Mouse (Mus musculus): ENCODE measurements at regions not wholly inside any gene's neighbourhood (a gene's known extent, or its start where the extent isn't known, plus 50 kb on each side); places are given as distances from the start of the nearest gene placed in this dataset.

- Histone ChIP-seq H3K27ac (ENCODE audit: insufficient read depth, low read depth) (no peak overlapping the region), H3K4me1 (ENCODE audit: control insufficient read depth in 1 of 2, insufficient read depth in 2 of 2) (no peaks in the 10 kb centered on the region), H3K4me2 (ENCODE audit: insufficient read depth, low read depth, poor library complexity, severe bottlenecking) (no peak overlapping the region), H3K79me2 (replicated peaks; ENCODE audit: control insufficient read depth, extremely low read depth, insufficient read depth, poor library complexity, severe bottlenecking) (no peaks in the 10 kb centered on the region), H3K9me3 (replicated peaks; ENCODE audit: low read length) (peaks cover 9% of the 10 kb centered on the region), H3K4me3 (replicated peaks in 1 of 3; ENCODE audit: low read depth in 2 of 3, low read length in 2 of 3, poor library complexity in 1 of 3) (no peak overlapping the region), H3K36me3 (replicated peaks in 1 of 2; ENCODE audit: control insufficient read depth in 1 of 2, insufficient read depth in 1 of 2, low read length in 1 of 2) (no peaks in the 10 kb centered on the region), H3K27me3 (replicated peaks) (no peaks in the 10 kb centered on the region), H3K9ac (ENCODE audit: insufficient read depth, low read depth) (no peak overlapping the region)
- dilution Hi-C loops (cut with MboI; ENCODE audit: extremely low pct_ligation_motif_present, extremely low pct_unique_long_range_greater_than_20kb, low sequenced_read_pairs): no loop called here
- in situ Hi-C loops (cut with MboI; ENCODE audit: low pct_ligation_motif_present, low pct_unique_long_range_greater_than_20kb, low sequenced_read_pairs): no loop called here
- DNase-seq (ENCODE audit: extremely low read depth): peak; percentile 49
- TF ChIP-seq NELFE (IDR thresholded peaks at IDR 0.05; ENCODE audit: low read depth, low read length): 0 out of 2 replicates have a peak, but pooled peaks have one; percentile 14
- TF ChIP-seq RAD21 (IDR thresholded peaks at IDR 0.05; ENCODE audit: low read depth, low read length): peak; percentile 79
- TF ChIP-seq POLR2AphosphoS2 (IDR thresholded peaks at IDR 0.05; ENCODE audit: low read depth, low read length): no peak
- TF ChIP-seq SMC3 (IDR thresholded peaks at IDR 0.05; ENCODE audit: low read depth, low read length): peak; percentile 72
- peak; percentile 42 for TF ChIP-seq ELF1 (IDR thresholded peaks at IDR 0.05; ENCODE audit: low read depth, low read length)
- peak; percentile 39 to 76; a peak in 3 of 4 replicates for TF ChIP-seq CTCF (conservative IDR thresholded peaks at IDR 0.05 in 1 of 2, IDR thresholded peaks at IDR 0.05 in 1 of 2; ENCODE audit: low read depth in 2 of 2, low read length in 2 of 2)
Measured at GRCm38 (mm10) chr8:114081049-114081756, 52.2 kb upstream of the Nudt7 start.

GRCm38 (mm10) chr8:114081757-114082059 is 51.6 kb upstream of the Nudt7 start:
- dilution Hi-C loops (cut with MboI; ENCODE audit: extremely low pct_ligation_motif_present, extremely low pct_unique_long_range_greater_than_20kb, low sequenced_read_pairs) (no loop called here), in situ Hi-C loops (cut with MboI; ENCODE audit: low pct_ligation_motif_present, low pct_unique_long_range_greater_than_20kb, low sequenced_read_pairs) (no loop called here)
- Histone ChIP-seq H3K79me2 (replicated peaks; ENCODE audit: control insufficient read depth, extremely low read depth, insufficient read depth, poor library complexity, severe bottlenecking) (no peaks in the 10 kb centered on the region), H3K4me2 (ENCODE audit: insufficient read depth, low read depth, poor library complexity, severe bottlenecking) (no peak overlapping the region), H3K36me3 (replicated peaks in 1 of 2; ENCODE audit: control insufficient read depth in 1 of 2, insufficient read depth in 1 of 2, low read length in 1 of 2) (no peaks in the 10 kb centered on the region), H3K9me3 (replicated peaks; ENCODE audit: low read length) (peaks cover 6% of the 10 kb centered on the region), H3K27ac (ENCODE audit: insufficient read depth, low read depth) (no peak overlapping the region), H3K4me3 (replicated peaks in 1 of 3; ENCODE audit: low read depth in 2 of 3, low read length in 2 of 3, poor library complexity in 1 of 3) (no peak overlapping the region), H3K4me1 (ENCODE audit: control insufficient read depth in 1 of 2, insufficient read depth in 2 of 2) (no peaks in the 10 kb centered on the region), H3K27me3 (replicated peaks) (no peaks in the 10 kb centered on the region), H3K9ac (ENCODE audit: insufficient read depth, low read depth) (no peak overlapping the region)
- no peak for TF ChIP-seq TCF12 (IDR thresholded peaks at IDR 0.05; ENCODE audit: low read depth, low read length)
- no peak for TF ChIP-seq POLR2A (IDR thresholded peaks at IDR 0.05; ENCODE audit: low read depth, low read length)
- TF ChIP-seq MYC (IDR thresholded peaks at IDR 0.05; ENCODE audit: low read depth, low read length): no peak
- no peak for TF ChIP-seq ZKSCAN1 (IDR thresholded peaks at IDR 0.05; ENCODE audit: borderline replicate concordance, low read depth, low read length)
- no peak for TF ChIP-seq GABPA (IDR thresholded peaks at IDR 0.05; ENCODE audit: insufficient replicate concordance, low read depth, low read length)
- TF ChIP-seq ZNF384 (IDR thresholded peaks at IDR 0.05; ENCODE audit: low read depth, low read length): no peak
- TF ChIP-seq MAX (IDR thresholded peaks at IDR 0.05; ENCODE audit: low read length): no peak
- TF ChIP-seq ELF1 (IDR thresholded peaks at IDR 0.05; ENCODE audit: low read depth, low read length): no peak
- TF ChIP-seq HCFC1 (IDR thresholded peaks at IDR 0.05; ENCODE audit: low read depth, low read length): no peak
- no peak for TF ChIP-seq NRF1 (IDR thresholded peaks at IDR 0.05; ENCODE audit: low read depth, low read length)
- TF ChIP-seq TBP (conservative IDR thresholded peaks at IDR 0.05; ENCODE audit: low read depth, low read length): no peak
- no peak for TF ChIP-seq ZMIZ1 (IDR thresholded peaks at IDR 0.05; ENCODE audit: low read depth, low read length)
- TF ChIP-seq BHLHE40 (IDR thresholded peaks at IDR 0.05; ENCODE audit: low read depth, low read length): no peak
- TF ChIP-seq JUN (IDR thresholded peaks at IDR 0.05; ENCODE audit: insufficient read depth, low read depth, low read length): no peak
- no peak for TF ChIP-seq JUND (conservative IDR thresholded peaks at IDR 0.05; ENCODE audit: low read depth, low read length)
- TF ChIP-seq USF2 (conservative IDR thresholded peaks at IDR 0.05; ENCODE audit: low read depth, low read length): no peak
- TF ChIP-seq CHD2 (IDR thresholded peaks at IDR 0.05; ENCODE audit: low read length): no peak
- TF ChIP-seq MAFK (IDR thresholded peaks at IDR 0.05; ENCODE audit: insufficient replicate concordance, low read length): no peak
- TF ChIP-seq SMC3 (IDR thresholded peaks at IDR 0.05; ENCODE audit: low read depth, low read length): no peak
- DNase-seq (ENCODE audit: extremely low read depth): no peak
